Mouse (Mus musculus) right cerebral cortex, postnatal 10 days (tissue): ENCODE data around the gene Map4k5.

ENCODE experiments used
- DNase-seq, 2 experiments: peaks; one replicate each; pipeline ENCODE4 v3.0.0; 2021; ENCODE audit warnings: low spot score in 2 of 2

Gene Map4k5

GRCm38 (mm10) chr12:69843531-69844445, 49.2 kb downstream of the Map4k5 start:
- DNase-seq: peak; percentile 63 to 76

GRCm38 (mm10) chr12:69838376-69838775, 54.6 kb downstream of the Map4k5 start:
- DNase-seq: no peak

DNA sequence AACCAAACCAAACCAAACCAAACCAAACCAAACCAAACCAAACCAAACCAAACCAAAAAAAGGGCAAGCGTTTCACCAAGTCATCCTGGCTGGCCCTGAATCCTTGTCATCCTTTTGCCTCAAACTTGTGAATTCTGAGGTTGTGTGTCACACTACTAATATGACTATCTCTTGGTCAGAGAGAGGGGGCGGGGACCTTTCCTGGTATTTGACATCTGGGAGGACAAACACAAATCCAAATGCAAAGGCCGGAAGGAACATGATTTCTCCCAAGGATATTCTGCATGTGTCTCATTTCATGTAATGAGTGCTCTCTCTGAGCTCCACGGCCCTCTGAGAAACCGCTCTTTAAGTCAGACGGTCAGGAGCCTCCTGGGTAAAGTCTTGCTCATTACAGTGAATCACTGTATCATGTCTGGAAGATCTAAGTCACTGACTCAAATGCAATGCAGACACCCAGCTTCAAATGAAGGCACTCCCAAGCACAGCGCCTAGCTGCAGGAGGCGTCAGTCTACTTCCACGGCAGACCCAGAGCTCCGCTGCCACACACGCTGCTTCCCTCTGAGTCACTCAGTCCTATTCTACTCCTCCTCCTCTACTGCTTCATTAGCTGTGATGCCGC, 58.9 kb downstream of the Map4k5 start:
- no peak for DNase-seq

- no peak for DNase-seq
These were observed 61.6 kb downstream of the Map4k5 start for GRCm38 (mm10) chr12:69831239-69831910.

- DNase-seq: no peak
These were observed 64.8 kb downstream of the Map4k5 start for GRCm38 (mm10) chr12:69828214-69828613.

GRCm38 (mm10) chr12:69824881-69825597, 68.0 kb downstream of the Map4k5 start:
- DNase-seq: no peak

- peak in 1 of 2 experiments; percentile 47 for DNase-seq
These were observed 78.7 kb downstream of the Map4k5 start for GRCm38 (mm10) chr12:69814272-69814671.

- DNase-seq: no peak
These were observed 79.4 kb downstream of the Map4k5 start for GRCm38 (mm10) chr12:69813596-69813995.

DNA sequence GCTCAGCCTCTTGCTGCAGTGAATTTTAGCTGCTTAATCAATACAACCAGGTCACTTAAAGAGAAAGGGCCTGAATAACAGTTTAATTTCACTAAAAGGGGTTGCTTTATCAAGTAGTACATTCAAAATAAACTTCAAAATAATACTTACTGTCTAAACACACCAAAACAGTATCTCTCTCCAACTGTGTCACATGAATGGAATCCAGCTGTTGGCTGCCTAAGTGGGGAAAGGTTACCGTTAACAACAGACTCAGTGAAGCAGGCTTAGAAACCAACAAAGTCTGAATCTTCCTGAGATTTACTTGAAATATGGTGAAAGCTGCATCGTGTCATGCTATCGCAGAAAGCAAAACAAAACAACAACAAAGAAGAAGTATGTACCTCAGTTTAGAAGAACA, 80.0 kb downstream of the Map4k5 start:
- DNase-seq: no peak

DNA sequence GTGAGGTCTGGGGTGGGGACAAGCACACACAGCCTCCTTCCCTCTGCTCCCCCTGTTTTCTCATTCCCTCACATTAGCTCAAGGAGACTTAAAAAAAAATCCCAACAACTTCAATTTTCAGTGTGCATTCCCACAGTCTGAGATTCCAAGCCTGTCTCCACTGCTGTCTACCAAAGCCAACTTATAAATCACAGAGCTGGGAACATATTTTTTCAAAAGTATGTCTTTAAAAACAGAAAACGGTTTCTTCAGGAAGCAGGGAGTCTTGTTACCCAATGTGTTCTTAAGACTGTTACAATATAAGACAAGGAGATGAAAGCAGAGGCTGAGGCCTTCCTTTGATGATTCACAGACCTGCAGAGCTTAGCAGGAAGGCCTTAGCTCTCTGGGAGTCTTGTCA, 81.0 kb downstream of the Map4k5 start:
- no peak for DNase-seq

GRCm38 (mm10) chr12:69809439-69809838, 83.6 kb downstream of the Map4k5 start:
- DNase-seq: no peak

GRCm38 (mm10) chr12:69807399-69807985, 85.5 kb downstream of the Map4k5 start:
- no peak for DNase-seq

GRCm38 (mm10) chr12:69805148-69805547, 87.9 kb downstream of the Map4k5 start:
- DNase-seq: no peak

DNA sequence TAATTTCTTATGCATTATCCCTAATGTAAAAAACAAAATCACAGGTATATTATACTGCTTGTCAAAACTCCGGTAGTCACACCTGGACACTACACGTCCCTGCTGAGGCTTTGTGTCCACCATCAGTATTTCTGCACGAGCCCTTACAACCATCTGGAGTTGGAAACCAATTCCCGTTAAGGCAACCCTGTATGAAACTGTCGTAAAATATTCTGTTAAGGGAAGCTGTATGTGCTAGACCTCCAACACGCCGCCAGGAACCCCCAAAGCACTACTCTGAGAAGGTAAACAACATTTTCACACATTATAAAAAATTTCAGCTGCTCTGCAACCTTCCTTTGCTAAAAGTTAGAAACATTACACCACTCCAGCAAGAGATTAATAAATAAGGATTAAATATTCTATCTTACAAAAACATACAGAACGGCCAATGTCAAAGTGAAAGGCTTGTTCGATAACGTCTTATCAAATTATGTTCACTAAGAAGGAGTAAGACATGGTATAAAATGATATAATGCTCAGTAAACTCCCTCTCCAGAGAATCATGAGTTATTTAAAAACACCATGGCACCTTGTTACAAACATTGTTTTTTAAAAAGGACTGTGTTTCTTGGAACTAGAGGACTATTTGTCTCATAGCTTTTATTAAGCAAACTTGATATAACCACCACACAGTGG, 88.5 kb downstream of the Map4k5 start:
- DNase-seq: no peak

DNA sequence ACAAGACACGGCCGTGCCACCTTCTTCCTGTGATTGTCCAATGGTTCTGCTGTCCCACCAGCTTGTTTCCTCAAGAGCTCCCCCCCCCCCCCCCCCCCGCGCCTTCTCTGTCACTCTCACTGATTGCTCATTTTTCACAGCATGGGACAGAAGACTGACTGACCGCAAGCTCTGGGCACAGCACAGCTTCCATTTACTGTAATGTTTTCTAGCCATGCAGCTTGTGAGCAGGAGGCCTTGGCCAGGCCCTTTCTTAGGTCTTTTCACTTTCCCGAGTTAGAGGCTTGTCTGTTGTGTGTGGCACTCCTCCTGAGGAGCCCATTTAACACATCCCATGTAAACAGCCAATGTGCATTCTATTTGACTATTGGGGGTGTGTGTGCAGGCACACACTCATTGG, 89.8 kb downstream of the Map4k5 start:
- no peak for DNase-seq

- no peak for DNase-seq
These were observed 92.4 kb downstream of the Map4k5 start for GRCm38 (mm10) chr12:69800586-69800985.

DNA sequence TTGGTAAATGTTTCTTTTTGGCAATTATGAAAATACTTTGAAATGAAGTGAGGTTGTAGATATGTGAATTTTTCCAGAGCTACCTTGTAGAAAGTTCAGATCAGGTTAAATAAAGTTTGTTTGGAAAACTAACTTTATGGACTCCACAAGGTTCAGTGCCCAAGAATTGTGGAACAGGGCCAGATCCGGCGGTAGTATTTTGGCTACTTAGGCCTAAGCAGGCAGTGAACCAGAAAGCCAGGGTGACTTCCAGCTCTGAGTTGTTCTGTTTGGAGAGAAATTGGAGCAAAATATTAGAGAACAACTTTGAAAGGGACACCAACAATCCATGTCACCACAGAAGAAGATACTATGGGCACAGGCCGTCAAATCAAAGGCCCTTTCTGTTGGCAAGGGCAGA, 96.7 kb downstream of the Map4k5 start:
- DNase-seq: no peak

DNA sequence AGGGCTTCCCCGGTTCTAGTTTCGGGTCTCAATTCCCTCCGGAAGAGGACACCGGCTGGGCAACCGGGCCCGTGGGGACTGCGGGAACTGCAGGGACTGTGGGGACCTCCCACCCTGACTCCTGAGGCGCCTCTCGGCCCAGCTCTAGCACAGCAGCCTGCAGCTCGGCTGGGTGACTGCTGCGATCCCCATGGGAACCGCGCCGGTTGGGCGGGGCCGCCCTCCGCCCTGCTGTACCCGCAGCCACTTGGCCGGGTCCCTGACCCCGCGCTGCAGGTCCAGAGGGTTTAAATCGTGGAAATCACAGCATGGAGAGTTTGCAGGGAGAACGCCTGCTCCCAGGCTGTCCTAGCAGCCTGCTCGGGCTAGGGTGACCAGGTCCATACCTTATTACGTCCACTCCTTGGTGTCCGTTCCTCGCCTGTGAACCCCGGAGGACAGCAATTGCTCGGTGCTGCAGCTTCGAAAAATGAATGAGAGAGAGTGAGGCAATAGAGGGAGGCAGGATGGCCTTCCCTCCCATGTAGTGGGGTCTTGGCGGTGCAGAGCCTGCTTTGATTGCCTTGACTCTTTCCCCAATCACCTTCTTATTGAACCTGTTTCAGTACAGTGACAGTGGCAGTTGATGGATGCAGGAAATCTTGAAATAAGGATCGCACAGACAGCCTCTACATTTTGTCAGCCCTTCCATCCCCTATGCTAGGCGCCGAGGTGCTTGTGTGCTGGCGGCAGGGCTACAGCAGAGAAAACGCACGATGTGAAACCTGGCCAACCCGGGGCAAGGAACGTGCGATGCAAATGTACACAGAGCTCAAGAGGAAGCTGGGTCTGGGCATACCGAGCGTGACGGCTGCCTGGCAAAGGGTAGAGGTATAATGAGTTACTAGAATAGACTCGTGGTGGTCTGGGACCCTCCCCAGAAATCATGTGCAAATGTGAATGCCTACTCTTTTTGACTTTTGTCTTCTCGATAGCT, 102.2 kb downstream of the Map4k5 start, which contains the start of gene Cdkl1:
Cdkl1 (minus strand) TSS at position 738 of the 976 bp plus-strand sequence.
- DNase-seq: peak; percentile 77 to 80

DNA sequence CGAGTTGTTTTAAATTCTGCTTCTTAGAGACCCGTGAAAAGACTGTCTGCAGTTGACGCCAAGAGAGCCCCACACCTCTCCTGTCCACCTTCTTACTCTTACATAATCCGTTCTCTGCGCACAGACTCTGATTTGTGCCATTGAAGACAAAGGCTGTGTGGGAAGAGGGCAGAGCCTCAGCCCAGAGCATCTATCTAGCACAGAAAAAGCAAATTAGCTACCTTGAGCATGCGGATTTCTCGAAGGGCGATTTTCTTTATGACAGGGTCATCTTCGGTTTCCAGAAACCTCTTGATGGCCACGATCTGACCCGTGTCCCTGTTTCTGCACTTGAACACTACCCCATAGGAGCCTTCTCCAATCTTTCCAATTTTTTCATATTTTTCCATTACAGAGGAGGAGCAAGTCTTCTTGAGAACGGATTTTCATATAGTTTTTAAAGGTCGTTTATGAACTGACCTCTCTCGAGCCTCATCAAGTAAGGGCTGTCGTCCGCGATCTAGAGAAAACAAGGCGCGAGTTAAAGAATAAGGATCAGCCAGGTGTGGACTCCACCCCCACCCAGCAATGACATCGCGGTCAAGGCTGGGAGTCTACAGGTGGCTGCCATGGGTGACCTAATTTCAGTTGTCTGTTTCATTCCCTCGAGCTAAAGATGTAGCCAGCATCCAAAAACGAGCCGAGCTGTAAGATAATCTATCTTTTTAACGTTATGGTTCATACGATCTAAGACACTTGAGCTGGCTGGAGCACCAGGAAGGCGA, 103.1 kb downstream of the Map4k5 start:
- peak in 1 of 2 experiments; percentile 42 for DNase-seq
